Mouse (Mus musculus) stomach, postnatal 0 days (tissue): ENCODE data around the gene Popdc2. TPM values are rescaled to one million over a fixed set of nuclear protein-coding genes. Genes with fewer than 3 reads are reported as not detected.
A peak's percentile ranks its signal among the peaks of the same experiment; 100 is the strongest.
"Not testable (repeated sequence)": the region's sequence is repeated elsewhere in the genome, so short reads cannot be mapped to it uniquely, and the experiment has no call there.

ENCODE experiments used
- ATAC-seq: fragments of 200-750 bp; cut with Nextera tagmentation; 2 replicates; pipeline ENCODE4 v1.8.0; 2017; ENCODE audit not compliant: low FRiP score, low TSS enrichment
- DNase-seq: peaks from one replicate; pipeline ENCODE4 v3.0.0-alpha.2; 2016; ENCODE audit warnings: low spot score
- H3K27ac ChIP-seq: fragments of 300-500 bp; sonication (generic); replicated peaks from 2 replicates; pipeline ENCODE4 v1.5.1; 2014; ENCODE audit warnings: mild to moderate bottlenecking, control low read depth
- H3K27me3 ChIP-seq: fragments of 300-500 bp; sonication (generic); 2 replicates; pipeline ENCODE4 v1.6.1; 2014; ENCODE audit warnings: low read length; ENCODE audit not compliant: control insufficient read depth, insufficient read depth
- H3K36me3 ChIP-seq: fragments of 300-500 bp; sonication (generic); 2 replicates; pipeline ENCODE4 v1.6.1; 2014; ENCODE audit warnings: low read length, mixed read lengths; ENCODE audit not compliant: control insufficient read depth, insufficient read depth
- H3K4me1 ChIP-seq: fragments of 300-500 bp; sonication (generic); replicated peaks from 2 replicates; pipeline ENCODE4 v1.6.1; 2014; ENCODE audit warnings: antibody characterized with exemption; ENCODE audit not compliant: control insufficient read depth, insufficient read depth
- H3K4me2 ChIP-seq: fragments of 300-500 bp; sonication (generic); replicated peaks from 2 replicates; pipeline ENCODE4 v1.6.1; 2014; ENCODE audit warnings: low read depth, mild to moderate bottlenecking, control low read depth, moderate library complexity
- H3K4me3 ChIP-seq: fragments of 300-500 bp; sonication (generic); 2 replicates; pipeline ENCODE4 v1.5.1; 2014; ENCODE audit warnings: low read depth, low read length, control low read depth
- H3K9ac ChIP-seq: fragments of 300-500 bp; sonication (generic); 2 replicates; pipeline ENCODE4 v1.6.1; 2014; ENCODE audit warnings: mild to moderate bottlenecking, low read length, control low read depth, mixed read lengths
- H3K9me3 ChIP-seq: fragments of 300-500 bp; sonication (generic); 2 replicates; pipeline ENCODE4 v1.6.1; 2016; ENCODE audit warnings: low read length; ENCODE audit not compliant: control insufficient read depth
- CTCF ChIP-seq: IDR thresholded peaks from 2 replicates; pipeline ENCODE4 v1.5.1; 2016; ENCODE audit warnings: antibody characterized with exemption, low read depth, mild to moderate bottlenecking, moderate library complexity
- EP300 ChIP-seq: optimal IDR thresholded peaks from 2 replicates; pipeline ENCODE3; 2016; ENCODE audit warnings: antibody characterized with exemption
- WGBS: fragments of 180-500 bp; shearing (Covaris S2); extraction: QIAGEN DNeasy Blood & Tissue Kit; methylation state at CpG from one replicate; pipeline ENCODE4 v1.1.7; 2014; 5-methylcytosine and 5-hydroxymethylcytosine counted together
- polyA plus RNA-seq: library from polyadenylated mRNA; unstranded; fragments of >200 nt; fragmentation: Nextera tagmentation; extraction: Ambion mirVana; gene quantifications from 2 replicates; pipeline ENCODE4 v1.2.1, GENCODE M21; 2015

Popdc2 gene
- polyA plus RNA-seq, 1 experiment from 2014 or later: 11.5 TPM

DNA sequence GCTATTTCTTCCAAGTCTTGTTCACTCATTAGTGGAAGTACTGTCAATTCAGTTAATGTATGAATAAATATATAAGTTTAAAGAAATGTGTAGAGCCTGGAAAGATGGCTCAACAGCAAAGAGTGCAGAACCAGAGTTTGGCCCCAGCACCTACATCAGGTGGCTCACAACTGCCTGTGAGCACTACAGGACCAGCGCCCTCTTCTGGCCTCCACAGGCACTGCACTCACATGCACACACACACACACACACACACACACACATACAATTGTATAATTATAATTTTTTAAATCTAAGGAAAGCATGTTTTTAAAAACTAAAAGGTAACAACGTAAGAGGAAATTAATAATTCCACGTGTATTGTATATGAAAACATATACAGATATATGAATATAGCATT, 32.7 kb upstream of the Popdc2 start:
- Histone ChIP-seq H3K27ac (no peak overlapping the region), H3K4me1 (no peaks in the 10 kb centered on the region), H3K4me2 (no peak overlapping the region), H3K9me3 (no peaks in the 10 kb centered on the region), H3K9ac (no peak overlapping the region), H3K36me3 (no peaks in the 10 kb centered on the region), H3K4me3 (no peak overlapping the region), H3K27me3 (no peaks in the 10 kb centered on the region)
- no peak for TF ChIP-seq EP300
- TF ChIP-seq CTCF: no peak
- ATAC-seq: no peak
- DNase-seq: no peak
- 89% methylated on average over 3 of the region's 3 CpGs for WGBS

DNA sequence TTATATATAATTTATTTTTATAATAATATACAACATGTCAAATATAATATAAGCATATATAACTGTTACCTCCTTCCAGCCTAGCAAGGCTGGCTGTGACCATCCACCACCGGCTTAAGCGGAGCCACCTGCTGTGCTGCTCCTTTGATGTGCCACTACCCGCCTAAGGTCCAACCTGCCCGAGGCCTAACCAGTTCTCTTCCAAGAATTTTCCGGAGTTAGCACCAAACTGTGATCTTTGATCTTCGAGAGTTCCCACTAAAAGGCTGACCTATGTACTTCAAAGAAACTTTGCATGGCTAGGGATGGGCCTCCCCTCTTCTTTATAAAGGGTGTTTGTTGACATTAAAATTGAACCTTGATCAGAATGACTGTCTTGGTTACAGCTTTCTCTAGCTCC, 27.6 kb upstream of the Popdc2 start:
- TF ChIP-seq EP300: no peak
- no peak for ATAC-seq
- Histone ChIP-seq H3K27me3 (no peaks in the 10 kb centered on the region), H3K9me3 (no peaks in the 10 kb centered on the region), H3K27ac (no peak overlapping the region), H3K4me1 (no peaks in the 10 kb centered on the region), H3K4me3 (no peak overlapping the region), H3K36me3 (no peaks in the 10 kb centered on the region), H3K4me2 (no peak overlapping the region), H3K9ac (no peak overlapping the region)
- DNase-seq: no peak
- 37% methylated on average over 6 of the region's 6 CpGs for WGBS

DNA sequence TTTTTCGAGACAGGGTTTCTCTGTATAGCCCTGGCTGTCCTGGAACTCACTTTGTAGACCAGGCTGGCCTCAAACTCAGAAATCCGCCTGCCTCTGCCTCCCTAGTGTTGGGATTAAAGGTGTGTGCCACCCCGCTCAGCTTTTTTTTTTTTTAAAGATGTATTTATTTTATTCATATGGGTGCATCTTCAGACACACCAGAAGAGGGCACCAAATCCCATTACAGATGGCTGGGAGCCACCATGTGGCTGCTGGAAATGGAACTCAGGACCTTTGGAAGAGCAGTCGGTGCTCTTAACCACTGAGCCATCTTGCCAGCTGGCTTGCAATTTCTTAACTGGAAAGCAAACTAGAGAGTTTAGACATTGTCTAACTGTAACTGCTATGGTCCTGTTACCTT, 23.9 kb upstream of the Popdc2 start:
- not testable (repeated sequence) for H3K4me3 ChIP-seq, DNase-seq, H3K36me3 ChIP-seq, H3K4me1 ChIP-seq, H3K27me3 ChIP-seq, H3K9ac ChIP-seq, H3K4me2 ChIP-seq, ATAC-seq, H3K27ac ChIP-seq, H3K9me3 ChIP-seq
- peak; percentile 21; the same call in 1 of the 2 replicates for TF ChIP-seq CTCF
- WGBS: 90% methylated on average over 4 of the region's 4 CpGs

DNA sequence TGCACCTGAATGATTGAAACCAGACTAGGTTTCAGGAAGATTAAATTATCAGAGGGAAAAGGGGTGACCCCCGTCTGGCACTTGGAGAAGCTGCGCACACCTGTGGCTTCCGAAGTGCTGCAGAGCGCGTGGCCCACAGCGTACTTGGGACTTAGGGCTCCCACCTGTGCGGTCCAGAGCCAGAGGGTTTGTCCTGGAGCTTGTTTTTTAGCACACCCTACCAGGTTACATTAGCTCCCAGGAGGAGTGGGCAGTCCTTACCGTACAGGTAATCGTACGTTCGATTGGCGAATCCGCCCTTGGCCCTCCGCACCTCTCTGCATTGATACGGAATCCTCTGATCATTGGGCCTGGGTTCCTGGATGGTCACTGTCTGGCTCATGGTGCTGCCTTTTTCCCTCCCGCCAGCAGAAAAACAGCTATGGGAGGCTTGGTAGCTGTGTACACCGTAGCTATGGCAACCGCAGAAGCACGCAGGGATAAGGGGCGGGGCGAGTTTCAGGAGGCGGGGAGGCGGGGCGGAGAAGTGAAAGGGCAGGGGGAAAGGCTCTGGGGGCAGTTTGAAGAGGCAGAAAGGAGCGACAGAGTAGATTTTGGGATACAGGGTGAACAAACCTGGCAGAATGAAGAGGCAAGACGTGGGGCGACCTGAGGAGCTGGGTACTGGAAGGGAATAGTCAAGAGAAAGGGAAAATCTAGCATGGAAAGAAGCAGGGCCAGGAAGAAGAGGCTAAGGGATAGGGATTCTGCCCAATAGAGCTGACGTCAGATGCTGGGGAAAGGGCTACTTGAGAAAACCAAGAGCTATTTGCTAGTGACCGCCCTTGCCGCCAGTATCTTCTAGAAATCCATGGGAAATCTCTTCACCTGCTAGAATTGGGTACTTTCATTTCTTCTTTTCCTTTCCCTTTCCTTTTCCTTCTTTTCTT, 20.3 kb upstream of the Popdc2 start, which contains the start of gene Maats1:
TSS of gene Maats1 (minus strand) at position 748 of the 929 bp plus-strand sequence.
- 13% methylated on average over 30 of the region's 30 CpGs for WGBS

DNA sequence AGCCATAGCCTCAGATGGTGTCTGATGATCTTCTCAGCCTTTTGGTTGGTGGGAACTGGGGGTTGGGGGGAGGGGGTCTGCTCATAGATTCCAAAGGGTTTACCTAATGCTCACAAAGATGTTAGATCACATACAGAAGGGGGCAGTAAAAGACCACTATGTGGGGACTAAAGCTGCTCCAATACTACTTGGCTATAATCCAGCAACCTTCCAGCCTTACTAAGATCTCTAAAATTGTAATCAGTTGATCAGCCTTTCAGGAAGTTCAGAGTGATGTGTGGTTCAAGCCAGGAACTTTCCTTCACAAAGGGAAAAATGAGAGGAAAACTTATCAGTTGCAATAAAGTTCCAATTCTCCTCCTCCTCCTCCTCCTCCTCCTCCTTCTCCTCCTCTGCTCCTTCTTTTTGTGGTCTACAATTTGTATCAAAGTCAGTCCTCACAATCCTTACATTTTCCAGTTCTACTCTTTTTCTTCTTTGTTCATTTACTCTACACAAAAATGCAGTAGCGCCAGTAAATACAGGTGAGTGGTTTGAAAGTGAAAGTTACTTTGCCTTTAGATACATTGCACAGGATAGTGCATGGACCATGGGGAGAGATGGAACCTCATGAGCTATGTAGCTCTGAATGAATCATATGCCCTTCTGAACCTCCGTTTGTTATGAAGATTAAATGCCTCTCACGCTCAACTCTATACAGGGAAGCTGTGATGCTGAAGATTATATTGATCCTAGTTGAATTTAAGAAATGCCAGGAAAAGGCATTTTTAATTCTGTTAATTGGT, 16.9 kb upstream of the Popdc2 start:
- Histone ChIP-seq H3K4me2 (no peak overlapping the region), H3K36me3 (no peaks in the 10 kb centered on the region), H3K27ac (no peak overlapping the region), H3K4me1 (0 out of 2 replicates have a peak, but pooled peaks cover 2% of the 10 kb centered on the region), H3K9ac (no peak overlapping the region), H3K27me3 (no peaks in the 10 kb centered on the region), H3K9me3 (no peaks in the 10 kb centered on the region), H3K4me3 (no peak overlapping the region)
- peak; percentile 73 for TF ChIP-seq CTCF
- no peak for TF ChIP-seq EP300
- 68% methylated on average over 3 of the region's 3 CpGs for WGBS
- peak; percentile 28; the same call in 1 of the 2 replicates for ATAC-seq
- no peak for DNase-seq

More for the DNA sequence above, 20.3 kb upstream of the Popdc2 start, which contains the start of gene Maats1:
- Histone ChIP-seq H3K27ac (no peak within 1 kb of the TSS), H3K27me3 (no peaks in the 10 kb centered on the region), H3K9me3 (no peaks in the 10 kb centered on the region), H3K9ac (peak within 1 kb of the TSS; percentile 54), H3K4me2 (peak within 1 kb of the TSS; percentile 58), H3K36me3 (no peaks in the 10 kb centered on the region), H3K4me1 (0 out of 2 replicates have a peak, but pooled peaks cover 2% of the 10 kb centered on the region), H3K4me3 (peak within 1 kb of the TSS; percentile 24; the same call in 1 of the 2 replicates)
- TF ChIP-seq EP300 (no peak), CTCF (no peak)
- ATAC-seq (peak; percentile 87), DNase-seq (peak; percentile 91)
